Mouse (Mus musculus) CD4-positive helper T cell, adult 2 months (primary cell): Measurements from ENCODE around the gene Gm20458.

Source experiments
- DNase-seq: peaks from one replicate; pipeline ENCODE4 v3.0.0-alpha.2; 2012; ENCODE audit warnings: low read depth, missing footprints, low spot score

Gene Gm20458

DNA sequence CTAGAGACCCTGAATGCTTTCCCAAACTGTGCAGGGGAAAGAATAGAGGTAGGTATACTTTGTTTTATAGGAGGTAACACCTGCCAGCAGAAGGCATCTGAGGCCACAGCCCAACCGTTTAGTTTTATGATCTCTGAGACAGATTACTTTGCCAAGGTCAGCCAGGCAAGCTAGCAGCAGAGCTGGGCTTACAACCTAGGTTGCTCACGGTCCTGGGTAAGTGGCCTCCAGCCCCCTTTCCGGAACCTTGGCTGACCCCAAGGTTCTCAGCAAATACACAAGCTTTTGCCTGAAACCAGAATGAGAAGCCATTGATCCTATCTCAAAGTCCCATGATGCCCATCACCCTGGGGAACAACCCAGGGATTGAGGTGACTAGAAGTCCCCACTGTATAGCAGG lies 26.1 kb upstream of the Gm20458 start:
- DNase-seq: no peak

DNA sequence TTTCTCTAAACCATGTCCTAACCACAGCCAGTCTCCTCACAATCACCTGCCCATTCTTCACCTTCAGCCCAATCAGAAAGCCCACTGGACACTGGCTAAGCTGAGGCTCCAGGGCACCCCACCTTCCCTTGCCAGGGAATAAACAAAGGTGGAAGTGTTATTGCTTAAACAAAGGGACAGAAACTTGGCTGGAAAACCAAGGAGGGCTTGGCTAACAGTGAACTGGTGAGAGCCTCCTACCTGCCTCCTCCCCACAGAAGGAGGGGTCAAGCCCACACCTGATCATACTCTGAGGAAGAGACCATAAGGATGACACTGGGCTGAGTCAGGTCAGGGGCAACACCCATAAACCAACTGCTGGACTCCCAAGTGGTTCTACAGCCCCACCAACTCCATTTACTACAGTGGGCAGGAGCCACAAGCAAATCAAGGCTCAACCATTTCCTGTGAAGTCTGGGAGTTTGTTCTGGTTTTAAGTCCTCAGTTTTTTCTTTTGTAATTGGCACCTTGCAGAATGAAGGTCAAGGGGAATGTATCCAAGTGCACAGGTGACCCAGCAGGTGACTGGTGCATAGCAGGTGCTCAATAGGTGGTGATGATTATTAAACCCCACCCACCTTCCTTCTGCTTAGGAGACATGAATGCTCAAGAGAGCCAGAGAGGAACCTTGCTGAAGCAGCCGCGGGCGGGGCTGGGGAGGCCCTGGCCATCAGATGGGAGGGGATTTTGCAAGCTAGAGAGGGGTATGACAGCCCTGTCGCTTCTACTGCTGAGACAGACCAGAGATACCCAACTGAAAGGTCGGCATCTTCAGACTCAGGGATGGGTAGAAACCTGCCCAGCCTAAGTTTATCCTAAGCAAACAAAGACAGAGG lies 25.3 kb upstream of the Gm20458 start:
- DNase-seq: no peak

- DNase-seq: no peak
Measured at GRCm38 (mm10) chr2:164436215-164436913, 24.4 kb upstream of the Gm20458 start.

GRCm38 (mm10) chr2:164436961-164437360 lies 23.8 kb upstream of the Gm20458 start:
- no peak for DNase-seq

DNA sequence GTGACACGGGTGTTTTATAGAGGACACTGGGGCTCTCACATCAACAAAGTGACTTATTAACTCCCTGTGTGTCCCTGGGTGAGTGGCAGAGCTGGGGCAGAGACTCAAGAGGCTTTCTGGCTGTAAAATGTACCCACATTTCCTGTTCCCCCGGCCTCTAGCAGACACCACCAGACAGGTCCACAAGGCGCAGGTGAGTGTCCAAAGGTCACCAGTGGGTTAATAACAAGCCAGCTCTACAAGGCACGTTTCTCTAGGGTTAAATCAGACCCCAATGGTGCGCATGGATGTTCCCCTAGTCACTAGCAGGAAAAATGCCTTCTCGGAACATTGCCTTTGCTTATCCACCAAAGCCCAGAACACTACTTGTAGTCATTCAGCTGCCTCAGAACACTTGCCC lies 23.1 kb upstream of the Gm20458 start:
- DNase-seq: no peak

- no peak for DNase-seq
Measured at GRCm38 (mm10) chr2:164438257-164438656, 22.5 kb upstream of the Gm20458 start.

- DNase-seq: no peak
Measured at GRCm38 (mm10) chr2:164439001-164439421, 21.8 kb upstream of the Gm20458 start.

DNA sequence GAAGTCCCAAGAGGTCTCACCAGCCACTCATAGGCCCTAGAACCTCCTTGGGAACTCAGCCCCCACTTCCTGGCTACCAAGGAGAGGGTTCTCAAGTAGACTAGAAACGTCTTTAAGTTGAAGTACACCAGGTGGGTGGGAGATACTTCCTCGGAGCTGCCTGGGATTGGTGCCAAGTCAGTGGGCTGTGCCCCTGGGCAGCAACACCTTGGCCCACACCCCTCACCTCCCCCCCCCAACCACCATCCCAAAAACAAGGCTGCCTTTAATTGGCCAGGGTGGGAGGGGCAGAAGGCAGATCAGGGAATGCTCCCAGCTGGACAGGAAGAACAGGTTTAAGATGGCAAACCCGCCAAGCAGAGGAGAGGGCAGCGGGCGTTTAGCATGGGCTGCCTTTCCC lies 20.5 kb upstream of the Gm20458 start:
- DNase-seq: no peak

DNA sequence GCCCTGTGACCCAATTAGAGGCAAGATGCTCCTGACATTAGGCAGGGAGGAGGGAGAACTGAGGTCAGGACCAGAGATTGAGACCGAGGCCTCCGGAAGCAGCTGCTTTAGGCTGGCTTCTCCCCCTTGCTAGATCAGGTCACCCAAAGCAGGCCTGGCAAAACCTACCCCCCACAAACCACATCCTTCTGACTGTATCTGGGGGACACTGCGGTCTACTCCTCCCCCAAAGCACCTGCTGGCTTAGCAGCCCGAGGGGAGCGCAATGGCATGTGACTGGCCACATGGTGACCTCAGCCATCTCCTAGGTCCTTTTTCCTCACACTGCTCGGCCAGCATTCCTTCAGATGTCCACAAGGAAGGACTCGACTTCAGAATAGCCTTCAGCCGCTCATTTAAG lies 19.6 kb upstream of the Gm20458 start:
- peak; percentile 19 for DNase-seq

DNA sequence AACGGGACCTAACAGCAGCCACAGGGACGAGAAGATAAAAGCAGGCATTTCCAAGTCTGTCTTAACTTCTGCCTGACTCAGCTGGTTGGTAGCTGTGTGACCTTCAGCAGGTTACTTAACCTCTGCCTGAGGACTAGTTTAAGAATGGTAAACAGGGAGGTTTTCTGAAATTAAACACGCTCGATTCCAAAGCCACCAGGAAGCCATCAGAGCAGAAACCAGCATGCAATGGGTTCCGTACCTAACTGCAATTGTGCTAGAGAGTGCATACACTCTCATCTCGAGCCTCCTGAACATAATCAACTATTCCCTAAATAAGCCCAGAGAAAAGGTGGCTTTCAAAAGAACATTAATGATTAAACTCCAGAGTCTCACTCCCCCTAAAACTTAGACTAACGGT lies 19.0 kb upstream of the Gm20458 start:
- DNase-seq: no peak

DNA sequence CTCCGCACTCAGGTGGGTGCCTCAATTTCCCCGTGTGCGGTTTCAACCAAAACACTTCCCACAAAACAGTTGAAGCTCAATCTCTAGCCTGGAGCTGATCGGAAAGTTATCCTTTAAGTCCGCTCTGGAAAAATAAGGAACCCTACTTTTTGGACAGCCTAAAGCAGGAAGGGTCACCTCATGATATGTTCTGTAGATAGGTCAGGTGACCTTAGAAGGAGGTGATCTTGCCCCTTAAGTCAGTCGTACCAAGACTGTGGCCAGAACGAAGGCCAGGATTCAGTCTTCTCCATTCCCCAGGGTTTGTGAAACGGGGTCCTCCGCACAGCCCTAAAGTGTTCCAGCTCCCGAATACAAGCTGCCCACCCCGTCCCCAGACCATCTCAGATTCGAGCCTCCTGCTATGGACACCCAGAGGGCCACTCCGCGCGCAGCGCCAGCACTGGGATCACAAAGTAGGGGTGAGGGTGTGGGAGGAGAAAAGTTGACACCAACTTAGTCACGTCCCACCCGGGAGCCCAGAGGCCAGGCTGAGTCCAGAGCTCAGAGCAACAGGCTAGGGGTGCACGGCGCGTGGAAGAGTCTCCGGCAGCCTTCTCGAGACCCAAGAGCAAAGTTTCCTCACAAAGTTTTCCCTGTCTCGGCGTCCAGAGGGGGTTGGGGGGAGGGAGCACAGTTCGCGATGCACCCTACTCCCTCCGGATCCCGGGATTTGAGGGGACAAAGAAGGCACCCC lies 18.3 kb upstream of the Gm20458 start:
- no peak for DNase-seq

DNA sequence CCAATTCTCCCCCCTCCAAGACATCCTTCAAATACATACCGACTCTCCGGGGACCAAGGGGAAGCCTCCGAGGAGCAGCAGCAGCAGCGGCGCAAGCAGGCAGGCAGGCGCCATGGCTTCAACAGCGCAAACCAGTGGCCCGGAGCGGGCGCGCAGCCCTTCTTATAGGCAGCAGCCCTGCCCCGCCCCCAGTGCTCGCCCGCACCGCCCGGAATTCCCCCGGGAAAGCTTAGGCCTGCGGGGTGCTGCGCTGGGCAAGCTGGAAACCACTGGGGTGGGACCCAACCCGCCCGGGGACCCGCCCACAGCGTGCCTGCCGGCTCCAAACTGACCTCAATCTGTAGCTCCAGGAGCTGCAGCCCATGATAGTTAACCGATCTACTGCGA lies 17.7 kb upstream of the Gm20458 start:
- peak; percentile 16 for DNase-seq

GRCm38 (mm10) chr2:164443460-164444000 lies 17.2 kb upstream of the Gm20458 start, which contains the start of gene Sdc4:
TSS of gene Sdc4 (minus strand) at chr2:164443887.
- no peak for DNase-seq

- no peak for DNase-seq
Measured at GRCm38 (mm10) chr2:164444701-164445100, 16.1 kb upstream of the Gm20458 start.

GRCm38 (mm10) chr2:164445399-164446085 lies 15.2 kb upstream of the Gm20458 start:
- no peak for DNase-seq

- no peak for DNase-seq
Measured at GRCm38 (mm10) chr2:164446086-164446469, 14.7 kb upstream of the Gm20458 start.

DNA sequence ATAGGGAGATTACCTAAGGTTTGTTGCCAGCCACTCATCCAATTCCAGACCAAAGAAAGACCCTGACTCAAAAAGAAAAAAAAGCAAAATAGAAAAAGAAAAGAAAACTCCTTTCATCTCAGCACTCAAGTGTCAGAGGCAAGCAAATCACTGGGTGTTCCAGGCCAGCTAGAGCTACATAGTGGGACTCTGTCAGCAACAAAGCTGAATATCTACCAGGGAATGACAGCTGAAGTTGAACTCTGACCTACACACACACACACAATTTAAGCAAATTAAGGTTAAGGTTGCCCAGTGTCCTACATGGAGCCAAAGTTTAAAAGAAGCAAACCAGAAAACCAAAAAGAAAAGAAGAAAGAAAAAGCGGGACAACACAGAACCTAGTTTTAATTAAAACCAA lies 12.6 kb upstream of the Gm20458 start:
- DNase-seq: no peak

DNA sequence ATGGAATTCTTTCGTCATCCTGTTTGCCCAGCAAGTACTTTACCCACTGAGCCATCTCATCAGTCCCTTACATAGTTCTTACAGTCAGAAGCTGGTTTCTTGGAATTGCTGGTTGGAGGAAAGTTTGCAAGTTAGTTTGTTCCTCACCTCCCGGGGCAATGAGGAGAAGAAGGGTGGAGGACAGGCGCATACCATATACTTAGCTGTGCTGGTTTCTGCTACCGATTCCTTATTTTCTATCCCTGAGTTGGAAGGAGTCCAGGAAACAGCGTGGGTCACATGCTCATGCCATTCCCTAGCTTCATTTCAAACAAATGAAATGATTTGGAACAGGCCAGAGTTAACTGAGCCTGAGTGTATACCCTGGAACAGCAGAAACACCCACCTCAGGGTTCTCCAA lies 11.8 kb upstream of the Gm20458 start:
- DNase-seq: no peak

- DNase-seq: no peak
Measured at GRCm38 (mm10) chr2:164449341-164450042, 11.3 kb upstream of the Gm20458 start.

- DNase-seq: no peak
Measured at GRCm38 (mm10) chr2:164452000-164452676, 8.6 kb upstream of the Gm20458 start.
